Mouse (Mus musculus): ENCODE data around the gene Phf20. TPM values are rescaled to one million over a fixed set of nuclear protein-coding genes. Genes with fewer than 3 reads are reported as not detected.

The Phf20 gene
- polyA plus RNA-seq, 1 experiment from 2014 or later: 61.1 TPM

DNA sequence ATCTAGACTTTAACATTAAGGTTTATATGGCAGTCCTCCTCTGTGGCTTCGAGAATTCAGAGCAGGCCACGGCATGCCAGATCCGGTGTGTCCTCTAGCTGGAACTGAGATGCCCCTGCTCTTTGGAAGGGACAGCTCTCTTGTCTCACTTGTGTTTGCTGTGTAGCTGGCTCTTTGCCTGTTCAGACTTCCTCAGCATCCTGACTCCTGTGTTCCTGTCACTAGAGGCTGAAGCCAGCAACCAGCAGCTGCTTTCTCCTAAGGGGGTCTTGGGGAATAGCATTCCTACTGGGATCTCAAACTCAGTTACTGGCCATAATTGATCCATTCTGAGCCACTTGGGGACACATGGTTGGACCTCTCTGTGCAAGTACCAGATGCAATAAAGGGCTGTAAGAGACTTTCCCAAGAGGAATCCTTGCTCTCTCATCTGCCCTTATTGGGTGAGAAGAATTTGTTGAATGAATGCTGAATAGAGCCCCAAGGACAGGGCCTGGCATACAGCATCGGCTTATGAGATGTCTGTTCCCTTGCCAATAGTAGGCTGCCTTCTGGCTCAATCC, 153.1 kb downstream of the Phf20 start:
- H3K9me3 ChIP-seq (replicated peaks; ENCODE audit: control insufficient read depth, low read length): no peaks in the 10 kb centered on the region
- 0 out of 2 replicates have a peak, but pooled peaks cover 3% of the 10 kb centered on the region for H3K4me1 ChIP-seq (ENCODE audit: control insufficient read depth, insufficient read depth, low read length)
- no peak overlapping the region for H3K27ac ChIP-seq (ENCODE audit: low read depth, low read length)
- no peak for ATAC-seq (replicated peaks; ENCODE audit: insufficient number of reproducible peaks, low FRiP score, low TSS enrichment)
- WGBS (ENCODE audit: insufficient replicate concordance): 78% methylated on average over 4 of the region's 4 CpGs
- H3K4me2 ChIP-seq: no peak overlapping the region
- H3K27me3 ChIP-seq (ENCODE audit: control insufficient read depth, insufficient read depth, low read length): no peaks in the 10 kb centered on the region
- no peaks in the 10 kb centered on the region for H3K36me3 ChIP-seq (ENCODE audit: control insufficient read depth, insufficient read depth, low read length)
- no peak overlapping the region for H3K9ac ChIP-seq (ENCODE audit: low read depth, low read length)
- no peak overlapping the region for H3K4me3 ChIP-seq (ENCODE audit: low read depth, low read length)

DNA sequence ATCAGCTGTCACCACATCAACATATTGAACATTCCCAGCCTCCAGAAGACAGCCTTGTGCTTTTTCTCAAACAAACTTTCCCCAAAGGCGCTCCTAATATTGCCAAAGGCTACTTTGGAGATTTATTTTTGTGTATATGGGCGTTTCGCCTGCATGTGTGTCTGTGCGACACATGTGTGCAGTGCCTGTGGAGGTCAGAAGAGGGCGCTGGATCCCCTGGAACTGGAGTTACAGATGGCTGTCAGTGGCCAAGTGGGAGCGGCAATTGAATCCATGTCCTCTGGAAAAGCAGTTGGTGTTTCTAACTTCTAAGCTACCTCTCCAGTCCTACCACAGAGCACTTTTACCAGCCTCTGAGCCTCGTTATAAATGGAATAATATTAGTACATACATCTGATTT, 155.0 kb downstream of the Phf20 start:
- no peaks in the 10 kb centered on the region for H3K36me3 ChIP-seq (ENCODE audit: control insufficient read depth, insufficient read depth, low read length)
- H3K9ac ChIP-seq (ENCODE audit: low read depth, low read length): no peak overlapping the region
- no peaks in the 10 kb centered on the region for H3K27me3 ChIP-seq (ENCODE audit: control insufficient read depth, insufficient read depth, low read length)
- no peak overlapping the region for H3K27ac ChIP-seq (ENCODE audit: low read depth, low read length)
- WGBS (ENCODE audit: insufficient replicate concordance): 78% methylated on average over 7 of the region's 7 CpGs
- ATAC-seq (replicated peaks; ENCODE audit: insufficient number of reproducible peaks, low FRiP score, low TSS enrichment): no peak
- H3K4me1 ChIP-seq (ENCODE audit: control insufficient read depth, insufficient read depth, low read length): no peaks in the 10 kb centered on the region
- H3K4me2 ChIP-seq: no peak overlapping the region
- H3K4me3 ChIP-seq (ENCODE audit: low read depth, low read length): no peak overlapping the region
- no peaks in the 10 kb centered on the region for H3K9me3 ChIP-seq (replicated peaks; ENCODE audit: control insufficient read depth, low read length)

DNA sequence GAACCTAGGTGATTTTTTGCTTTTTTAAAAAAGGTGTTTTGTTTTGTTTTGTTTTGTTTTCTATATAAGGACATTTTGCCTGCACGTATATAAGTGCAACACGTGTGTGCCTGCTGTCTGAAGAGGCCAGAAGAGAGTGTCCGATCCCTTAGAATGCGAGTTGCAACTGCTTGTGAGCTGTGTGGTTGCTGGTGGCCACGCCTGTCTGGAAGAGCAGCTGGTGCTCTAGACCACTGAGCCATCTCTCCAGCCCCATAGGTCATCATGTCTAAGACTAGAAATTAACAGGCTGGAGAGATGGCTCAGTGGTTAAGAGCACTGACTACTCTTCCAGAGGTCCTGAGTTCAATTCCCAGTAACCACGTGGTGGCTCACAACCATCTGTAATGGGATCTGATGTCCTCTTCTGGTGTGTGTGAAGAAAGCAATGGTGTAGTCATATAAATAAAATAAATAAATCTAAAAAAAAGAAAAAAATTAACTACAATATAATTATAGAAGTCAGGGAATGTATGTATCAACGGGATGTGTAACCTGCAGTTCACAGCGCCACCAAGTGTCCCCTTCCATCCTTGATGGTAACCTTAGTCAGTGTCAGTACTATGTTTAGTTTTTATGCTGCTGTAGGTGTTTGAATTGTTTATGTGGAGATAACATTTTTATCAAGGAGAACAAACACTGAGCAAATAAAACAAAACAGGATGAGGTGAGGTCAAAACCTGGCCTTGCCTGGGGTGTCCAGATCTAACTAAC, 156.3 kb downstream of the Phf20 start:
- WGBS (ENCODE audit: insufficient replicate concordance): 72% methylated on average over 8 of the region's 8 CpGs
- H3K4me2 ChIP-seq: no peak overlapping the region
- H3K27me3 ChIP-seq (ENCODE audit: control insufficient read depth, insufficient read depth, low read length): no peaks in the 10 kb centered on the region
- no peaks in the 10 kb centered on the region for H3K9me3 ChIP-seq (replicated peaks; ENCODE audit: control insufficient read depth, low read length)
- no peak overlapping the region for H3K27ac ChIP-seq (ENCODE audit: low read depth, low read length)
- no peak overlapping the region for H3K4me3 ChIP-seq (ENCODE audit: low read depth, low read length)
- H3K36me3 ChIP-seq (ENCODE audit: control insufficient read depth, insufficient read depth, low read length): no peaks in the 10 kb centered on the region
- no peak overlapping the region for H3K9ac ChIP-seq (ENCODE audit: low read depth, low read length)
- ATAC-seq (replicated peaks; ENCODE audit: insufficient number of reproducible peaks, low FRiP score, low TSS enrichment): no peak
- no peaks in the 10 kb centered on the region for H3K4me1 ChIP-seq (ENCODE audit: control insufficient read depth, insufficient read depth, low read length)

DNA sequence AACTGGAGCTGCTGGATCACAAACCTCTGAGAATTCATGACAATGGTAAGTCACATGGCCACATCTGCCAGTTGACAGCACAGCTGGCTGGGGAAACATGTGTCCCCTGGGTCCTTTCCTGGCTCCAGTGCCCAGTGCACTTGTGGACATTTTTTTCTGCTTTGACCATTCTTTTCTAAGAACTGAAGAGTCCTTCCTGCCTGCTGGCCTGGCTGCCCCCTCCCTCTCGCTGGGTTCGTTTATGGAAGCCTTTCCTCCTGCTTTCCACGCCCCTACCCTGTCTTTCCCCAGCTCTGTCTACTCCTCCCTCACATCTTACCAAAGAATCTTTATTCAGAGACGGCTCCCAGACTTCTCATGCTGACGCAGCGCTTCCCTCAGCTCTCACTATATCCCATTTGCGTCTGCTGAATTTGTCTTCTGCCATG, 157.0 kb downstream of the Phf20 start:
- Histone ChIP-seq H3K4me2 (no peak overlapping the region), H3K9me3 (replicated peaks; ENCODE audit: control insufficient read depth, low read length) (no peaks in the 10 kb centered on the region), H3K36me3 (ENCODE audit: control insufficient read depth, insufficient read depth, low read length) (no peaks in the 10 kb centered on the region), H3K9ac (ENCODE audit: low read depth, low read length) (no peak overlapping the region), H3K4me1 (ENCODE audit: control insufficient read depth, insufficient read depth, low read length) (no peaks in the 10 kb centered on the region), H3K4me3 (ENCODE audit: low read depth, low read length) (no peak overlapping the region), H3K27ac (ENCODE audit: low read depth, low read length) (no peak overlapping the region), H3K27me3 (ENCODE audit: control insufficient read depth, insufficient read depth, low read length) (no peaks in the 10 kb centered on the region)
- ATAC-seq (replicated peaks; ENCODE audit: insufficient number of reproducible peaks, low FRiP score, low TSS enrichment): no peak
- WGBS (ENCODE audit: insufficient replicate concordance): 38% methylated on average over 7 of the region's 7 CpGs

DNA sequence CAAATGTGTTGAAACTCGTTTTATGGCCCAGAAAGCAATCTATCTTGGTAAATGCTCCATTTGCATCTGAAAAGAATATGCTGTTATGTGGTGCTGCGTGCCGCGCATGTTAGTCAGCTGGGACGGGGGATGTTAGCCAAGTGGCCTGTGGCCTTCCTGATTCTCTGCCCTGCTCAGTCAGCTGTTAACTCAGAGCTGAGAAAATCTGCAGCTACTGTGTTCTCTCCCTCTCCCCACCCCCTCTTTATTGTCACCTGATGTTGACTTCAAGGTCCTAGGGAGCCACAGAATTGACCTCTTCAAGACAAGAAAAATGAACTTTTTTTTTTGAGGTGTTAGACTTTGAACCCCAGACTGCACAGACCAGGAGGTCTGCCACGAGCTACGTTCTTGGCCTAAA, 159.8 kb downstream of the Phf20 start:
- Histone ChIP-seq H3K4me2 (no peak overlapping the region), H3K9me3 (replicated peaks; ENCODE audit: control insufficient read depth, low read length) (no peaks in the 10 kb centered on the region), H3K27me3 (ENCODE audit: control insufficient read depth, insufficient read depth, low read length) (no peaks in the 10 kb centered on the region), H3K27ac (ENCODE audit: low read depth, low read length) (no peak overlapping the region), H3K4me1 (ENCODE audit: control insufficient read depth, insufficient read depth, low read length) (no peaks in the 10 kb centered on the region), H3K36me3 (ENCODE audit: control insufficient read depth, insufficient read depth, low read length) (no peaks in the 10 kb centered on the region), H3K9ac (ENCODE audit: low read depth, low read length) (no peak overlapping the region), H3K4me3 (ENCODE audit: low read depth, low read length) (no peak overlapping the region)
- WGBS (ENCODE audit: insufficient replicate concordance): 79% methylated on average over 7 of the region's 7 CpGs
- no peak for ATAC-seq (replicated peaks; ENCODE audit: insufficient number of reproducible peaks, low FRiP score, low TSS enrichment)

Small RNA genes lying within 50 kb of the gene (microRNA-seq; reads per million reads assigned to microRNA genes)
- not detected for gene Gm22759 (ENCODE audit: borderline number of aligned reads)

Other genes with a start within 250 kb of the Phf20 start
- 6.4 and 12.3 TPM in 2 replicates for gene Cep250, start 240.0 kb upstream of the Phf20 start, polyA plus RNA-seq (2014; fragmentation: Nextera tagmentation; extraction: Ambion mirVana)
- gene 6430550D23Rik, start 188.5 kb upstream of the Phf20 start, polyA plus RNA-seq (2014; fragmentation: Nextera tagmentation; extraction: Ambion mirVana): 0.80 and 1.1 TPM in 2 replicates
- gene Ergic3, start 188.4 kb upstream of the Phf20 start, polyA plus RNA-seq (2014; fragmentation: Nextera tagmentation; extraction: Ambion mirVana): 170 and 184 TPM in 2 replicates
- not detected in 2 replicates for gene Fer1l4, start 143.5 kb upstream of the Phf20 start, polyA plus RNA-seq (2014; fragmentation: Nextera tagmentation; extraction: Ambion mirVana)
- gene Spag4, start 131.3 kb upstream of the Phf20 start, polyA plus RNA-seq (2014; fragmentation: Nextera tagmentation; extraction: Ambion mirVana): 2.4 and 3.3 TPM in 2 replicates
- 29.5 and 35.7 TPM in 2 replicates for gene Cpne1, start 84.5 kb upstream of the Phf20 start, polyA plus RNA-seq (2014; fragmentation: Nextera tagmentation; extraction: Ambion mirVana)
- 22.3 and 25.8 TPM in 2 replicates for gene Rbm12, start 84.5 kb upstream of the Phf20 start, polyA plus RNA-seq (2014; fragmentation: Nextera tagmentation; extraction: Ambion mirVana)
- 11.6 and 14.1 TPM in 2 replicates for gene Gm28036, start 69.4 kb upstream of the Phf20 start, polyA plus RNA-seq (2014; fragmentation: Nextera tagmentation; extraction: Ambion mirVana)
- 428 and 430 TPM in 2 replicates for gene Romo1, start 52.4 kb upstream of the Phf20 start, polyA plus RNA-seq (2014; fragmentation: Nextera tagmentation; extraction: Ambion mirVana)
- gene Nfs1, start 52.3 kb upstream of the Phf20 start, polyA plus RNA-seq (2014; fragmentation: Nextera tagmentation; extraction: Ambion mirVana): 55.7 and 58.2 TPM in 2 replicates
- gene Rbm39, start 16.2 kb upstream of the Phf20 start, polyA plus RNA-seq (2014; fragmentation: Nextera tagmentation; extraction: Ambion mirVana): 465 and 476 TPM in 2 replicates
- 2.2 and 2.3 TPM in 2 replicates for gene Cnbd2, start 115.8 kb downstream of the Phf20 start, polyA plus RNA-seq (2014; fragmentation: Nextera tagmentation; extraction: Ambion mirVana)
- gene Scand1, start 116.2 kb downstream of the Phf20 start, polyA plus RNA-seq (2014; fragmentation: Nextera tagmentation; extraction: Ambion mirVana): 50.6 and 59.0 TPM in 2 replicates
- gene Epb41l1, start 224.4 kb downstream of the Phf20 start, polyA plus RNA-seq (2014; fragmentation: Nextera tagmentation; extraction: Ambion mirVana): 1.6 and 2.3 TPM in 2 replicates